Mouse (Mus musculus) monocyte, adult 2 months (primary cell): ENCODE data around the gene Dscam.
"Not testable (repeated sequence)": the region's sequence is repeated elsewhere in the genome, so short reads cannot be mapped to it uniquely, and the experiment has no call there.

Experiments
- DNase-seq, 2 experiments: peaks; one replicate each; pipeline ENCODE4 v3.0.0; 2022; ENCODE audit warnings: low spot score in 2 of 2, low read depth in 1 of 2

Dscam gene

GRCm38 (mm10) chr16:96888036-96888435 is 282.5 kb downstream of the Dscam start:
- no peak for DNase-seq

- no peak for DNase-seq
Observed at GRCm38 (mm10) chr16:96885817-96886216, 284.7 kb downstream of the Dscam start.

GRCm38 (mm10) chr16:96884590-96884989 is 286.0 kb downstream of the Dscam start:
- DNase-seq, result not testable (repeated sequence)

- DNase-seq, result no peak
Observed at GRCm38 (mm10) chr16:96877271-96877670, 293.3 kb downstream of the Dscam start.

- no peak for DNase-seq
Observed at GRCm38 (mm10) chr16:96872799-96873198, 297.8 kb downstream of the Dscam start.

GRCm38 (mm10) chr16:96857571-96857970 is 313.0 kb downstream of the Dscam start:
- no peak for DNase-seq

GRCm38 (mm10) chr16:96855060-96855459 is 315.5 kb downstream of the Dscam start:
- DNase-seq, result no peak

- no peak for DNase-seq
Observed at GRCm38 (mm10) chr16:96852383-96852782, 318.2 kb downstream of the Dscam start.

GRCm38 (mm10) chr16:96848916-96849315 is 321.6 kb downstream of the Dscam start:
- DNase-seq, result no peak

GRCm38 (mm10) chr16:96846585-96846984 is 324.0 kb downstream of the Dscam start:
- no peak for DNase-seq

GRCm38 (mm10) chr16:96846113-96846512 is 324.4 kb downstream of the Dscam start:
- DNase-seq, result no peak

- DNase-seq, result no peak
Observed at GRCm38 (mm10) chr16:96845475-96846098, 325.0 kb downstream of the Dscam start.

GRCm38 (mm10) chr16:96843691-96844400 is 326.7 kb downstream of the Dscam start:
- no peak for DNase-seq

GRCm38 (mm10) chr16:96842829-96843360 is 327.7 kb downstream of the Dscam start:
- no peak for DNase-seq

- DNase-seq, result peak; percentile 13 to 28
Observed at GRCm38 (mm10) chr16:96819649-96820048, 350.9 kb downstream of the Dscam start.

GRCm38 (mm10) chr16:96806298-96806697 is 364.3 kb downstream of the Dscam start:
- DNase-seq, result no peak

GRCm38 (mm10) chr16:96802636-96803035 is 367.9 kb downstream of the Dscam start:
- no peak for DNase-seq

- DNase-seq, result no peak
Observed at GRCm38 (mm10) chr16:96801650-96802237, 368.8 kb downstream of the Dscam start.

- DNase-seq, result no peak
Observed at GRCm38 (mm10) chr16:96795431-96795830, 375.1 kb downstream of the Dscam start.

- no peak for DNase-seq
Observed at GRCm38 (mm10) chr16:96791307-96791706, 379.2 kb downstream of the Dscam start.

GRCm38 (mm10) chr16:96788286-96788685 is 382.3 kb downstream of the Dscam start:
- no peak for DNase-seq

GRCm38 (mm10) chr16:96779021-96779420 is 391.5 kb downstream of the Dscam start:
- no peak for DNase-seq
